Mouse (Mus musculus): ENCODE measurements around the gene Phc2.

Phc2 gene

GRCm38 (mm10) chr4:128716731-128717130, 62.2 kb downstream of the Phc2 start:
- DNase-seq (ENCODE audit: low spot score in 2 of 2), result no peak

GRCm38 (mm10) chr4:128720110-128720509, 65.6 kb downstream of the Phc2 start:
- DNase-seq (ENCODE audit: low spot score in 2 of 2), result no peak

GRCm38 (mm10) chr4:128721061-128721648, 66.7 kb downstream of the Phc2 start:
- DNase-seq (ENCODE audit: low spot score in 2 of 2), result no peak

- no peak for DNase-seq (ENCODE audit: low spot score in 2 of 2)
These were observed 67.3 kb downstream of the Phc2 start for GRCm38 (mm10) chr4:128721761-128722160.

- DNase-seq (ENCODE audit: low spot score in 2 of 2), result no peak
These were observed 68.4 kb downstream of the Phc2 start for GRCm38 (mm10) chr4:128722932-128723331.

- no peak for DNase-seq (ENCODE audit: low spot score in 2 of 2)
These were observed 68.9 kb downstream of the Phc2 start for GRCm38 (mm10) chr4:128723431-128723830.

GRCm38 (mm10) chr4:128724059-128724458, 69.6 kb downstream of the Phc2 start:
- no peak for DNase-seq (ENCODE audit: low spot score in 2 of 2)

GRCm38 (mm10) chr4:128727019-128727720, 72.7 kb downstream of the Phc2 start:
- DNase-seq (ENCODE audit: low spot score in 2 of 2), result peak; percentile 76 to 88

- DNase-seq (ENCODE audit: low spot score in 2 of 2), result peak in 1 of 2 experiments; percentile 34
These were observed 73.4 kb downstream of the Phc2 start for GRCm38 (mm10) chr4:128727721-128728430.

- DNase-seq (ENCODE audit: low spot score in 2 of 2), result no peak
These were observed 73.9 kb downstream of the Phc2 start for GRCm38 (mm10) chr4:128728431-128728851.

GRCm38 (mm10) chr4:128729033-128729708, 74.7 kb downstream of the Phc2 start:
- DNase-seq (ENCODE audit: low spot score in 2 of 2), result no peak

GRCm38 (mm10) chr4:128729709-128730037, 75.2 kb downstream of the Phc2 start:
- no peak for DNase-seq (ENCODE audit: low spot score in 2 of 2)

- no peak for DNase-seq (ENCODE audit: low spot score in 2 of 2)
These were observed 75.8 kb downstream of the Phc2 start for GRCm38 (mm10) chr4:128730271-128730670.

GRCm38 (mm10) chr4:128732794-128733193, 78.3 kb downstream of the Phc2 start:
- DNase-seq (ENCODE audit: low spot score in 2 of 2), result no peak

GRCm38 (mm10) chr4:128733496-128733895, 79.0 kb downstream of the Phc2 start:
- DNase-seq (ENCODE audit: low spot score in 2 of 2), result no peak

GRCm38 (mm10) chr4:128734217-128734616, 79.7 kb downstream of the Phc2 start:
- DNase-seq (ENCODE audit: low spot score in 2 of 2), result no peak

GRCm38 (mm10) chr4:128734721-128735671, 80.5 kb downstream of the Phc2 start:
- DNase-seq (ENCODE audit: low spot score in 2 of 2), result peak; percentile 54 to 63

- no peak for DNase-seq (ENCODE audit: low spot score in 2 of 2)
These were observed 82.7 kb downstream of the Phc2 start for GRCm38 (mm10) chr4:128737137-128737589.

- no peak for DNase-seq (ENCODE audit: low spot score in 2 of 2)
These were observed 83.5 kb downstream of the Phc2 start for GRCm38 (mm10) chr4:128737825-128738610.

GRCm38 (mm10) chr4:128740878-128741277, 86.4 kb downstream of the Phc2 start:
- DNase-seq (ENCODE audit: low spot score in 2 of 2), result no peak
